Mouse (Mus musculus) central nervous system, embryonic 14 days (tissue): ENCODE measurements around the gene 4930524N10Rik. TPM values are rescaled to one million over a fixed set of nuclear protein-coding genes. Genes with fewer than 3 reads are reported as not detected.

Experiments used
- polyA plus RNA-seq: library from polyadenylated mRNA; depleted of rRNA; stranded (reverse); fragments of >200 nt; gene quantifications from 2 replicates; pipeline ENCODE4 v1.2.3, GENCODE M21; 2012; rRNA removed

Gene 4930524N10Rik
- polyA plus RNA-seq: not detected in 2 replicates

DNA sequence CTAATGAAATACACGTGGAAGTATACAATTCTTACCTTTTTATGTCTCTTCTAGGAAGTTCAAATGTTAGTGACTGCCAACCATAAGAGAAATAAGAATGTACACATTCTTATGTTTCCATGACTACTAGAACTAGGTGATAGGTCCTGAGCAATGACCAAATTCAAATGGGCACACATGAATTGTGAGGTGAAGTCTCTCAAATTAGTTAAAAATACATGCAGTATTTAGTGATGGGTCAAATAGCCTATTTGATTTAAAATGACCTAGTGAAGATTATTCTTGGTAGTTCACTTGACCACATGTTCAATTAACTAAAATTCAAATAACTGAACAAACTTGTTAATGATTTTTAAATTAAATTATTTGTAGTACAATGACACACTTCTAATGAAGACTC, at the start of gene 4930524N10Rik:
4930524N10Rik (minus strand) TSS at position 101 of the 400 bp plus-strand sequence.

Other genes with a start within 250 kb of the 4930524N10Rik start
- not detected in 2 replicates for gene Gm15140, start 222.7 kb downstream of the 4930524N10Rik start, polyA plus RNA-seq
- not detected in 2 replicates for gene Samt4, start 138.6 kb upstream of the 4930524N10Rik start, polyA plus RNA-seq
- gene Samt2, start 236.0 kb upstream of the 4930524N10Rik start, polyA plus RNA-seq: not detected in 2 replicates